Mouse (Mus musculus): Measurements from ENCODE around the gene Zc3hav1. TPM values are rescaled to one million over a fixed set of nuclear protein-coding genes. Genes with fewer than 3 reads are reported as not detected.

Gene Zc3hav1
- polyA plus RNA-seq, 1 experiment: 83.5 TPM

DNA sequence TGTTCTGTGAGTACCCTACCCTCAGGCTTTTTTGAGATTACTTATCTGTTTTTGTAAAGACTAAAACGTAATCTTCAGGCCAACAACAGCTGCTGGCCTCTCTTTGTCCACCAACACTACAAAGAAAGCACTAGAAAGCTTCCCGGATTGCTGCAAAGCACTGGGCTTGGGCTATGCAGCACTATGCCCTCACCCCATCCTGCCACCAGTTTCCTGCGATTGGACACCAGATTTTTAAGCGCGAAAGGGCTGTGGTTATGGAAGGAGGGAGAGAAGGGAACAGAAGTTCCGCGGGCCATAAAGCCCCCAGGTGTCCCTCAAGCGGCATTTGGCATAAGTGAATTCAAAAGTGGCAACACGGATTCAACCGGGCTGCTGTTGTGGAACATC, 56.2 kb downstream of the Zc3hav1 start:
- H3K4me3 ChIP-seq (ENCODE audit: insufficient read depth, low read length): peak overlapping the region; percentile 66
- no peaks in the 10 kb centered on the region for H3K4me1 ChIP-seq (ENCODE audit: control insufficient read depth, insufficient read depth, low read length)
- H3K27ac ChIP-seq (ENCODE audit: insufficient read depth, low read depth, low read length): no peak overlapping the region
- TF ChIP-seq CTCF (IDR thresholded peaks at IDR 0.05; ENCODE audit: low read depth, low read length) (no peak), POLR2A (IDR thresholded peaks at IDR 0.05; ENCODE audit: borderline replicate concordance, low read depth, low read length) (no peak)

DNA sequence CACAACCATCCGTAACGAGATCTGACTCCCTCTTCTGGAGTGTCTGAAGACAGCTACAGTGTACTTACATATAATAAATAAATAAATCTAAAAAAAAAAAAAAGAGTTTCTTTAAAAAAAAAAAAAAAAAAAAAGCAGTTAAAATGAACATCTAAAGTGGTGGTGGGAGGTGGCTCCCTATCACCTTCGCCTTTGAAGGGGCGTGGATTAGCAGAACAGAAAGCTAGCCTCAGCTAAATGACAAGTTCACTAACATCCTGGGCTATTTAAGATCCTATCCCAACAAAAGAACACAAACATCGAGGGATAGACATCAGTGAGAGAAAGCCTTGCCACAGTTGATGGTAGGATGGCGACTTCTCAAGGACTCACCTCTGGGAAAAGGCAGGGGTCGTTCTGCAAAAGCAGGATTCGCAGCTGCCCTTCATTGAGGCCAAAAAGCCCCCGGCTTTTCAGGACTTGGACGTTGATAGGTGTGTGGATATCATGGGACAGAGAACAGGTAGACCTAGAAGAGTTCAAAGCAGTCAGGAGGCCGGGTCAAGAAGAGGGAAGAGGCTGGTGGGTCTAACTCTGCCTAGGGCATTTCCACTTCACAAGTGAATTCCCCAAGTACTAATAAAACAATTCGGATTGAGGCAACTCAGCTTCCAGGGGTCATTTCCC, 56.7 kb downstream of the Zc3hav1 start:
- no peaks in the 10 kb centered on the region for H3K4me1 ChIP-seq (ENCODE audit: control insufficient read depth, insufficient read depth, low read length)
- H3K4me3 ChIP-seq (ENCODE audit: insufficient read depth, low read length): no peak overlapping the region; the same call in 1 of the 2 replicates
- no peak for TF ChIP-seq POLR2A (IDR thresholded peaks at IDR 0.05; ENCODE audit: borderline replicate concordance, low read depth, low read length)
- H3K27ac ChIP-seq (ENCODE audit: insufficient read depth, low read depth, low read length): no peak overlapping the region

DNA sequence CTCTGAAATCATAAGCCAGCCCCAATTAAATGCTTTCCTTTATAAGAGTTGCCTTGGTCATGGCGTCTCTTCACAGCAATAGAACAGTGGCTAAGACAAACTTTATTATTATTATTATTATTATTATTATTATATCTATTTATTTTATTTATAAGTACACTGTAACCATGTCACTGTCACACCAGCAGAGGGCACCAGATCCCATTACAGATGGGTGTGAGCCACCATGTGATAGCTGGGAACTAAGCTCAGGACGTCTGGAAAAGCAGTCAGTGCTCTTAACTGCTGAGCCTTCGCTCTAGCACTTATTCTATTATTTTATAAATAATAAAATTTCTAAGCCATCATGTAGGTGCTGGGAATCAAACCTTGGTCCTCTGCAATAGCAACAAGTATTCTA, 60.7 kb downstream of the Zc3hav1 start:
- no peak for TF ChIP-seq POLR2A (IDR thresholded peaks at IDR 0.05; ENCODE audit: borderline replicate concordance, low read depth, low read length)
- no peak for TF ChIP-seq CTCF (IDR thresholded peaks at IDR 0.05; ENCODE audit: low read depth, low read length)
- Histone ChIP-seq H3K27ac (ENCODE audit: insufficient read depth, low read depth, low read length) (no peak overlapping the region), H3K4me3 (ENCODE audit: insufficient read depth, low read length) (no peak overlapping the region), H3K4me1 (ENCODE audit: control insufficient read depth, insufficient read depth, low read length) (no peaks in the 10 kb centered on the region)

DNA sequence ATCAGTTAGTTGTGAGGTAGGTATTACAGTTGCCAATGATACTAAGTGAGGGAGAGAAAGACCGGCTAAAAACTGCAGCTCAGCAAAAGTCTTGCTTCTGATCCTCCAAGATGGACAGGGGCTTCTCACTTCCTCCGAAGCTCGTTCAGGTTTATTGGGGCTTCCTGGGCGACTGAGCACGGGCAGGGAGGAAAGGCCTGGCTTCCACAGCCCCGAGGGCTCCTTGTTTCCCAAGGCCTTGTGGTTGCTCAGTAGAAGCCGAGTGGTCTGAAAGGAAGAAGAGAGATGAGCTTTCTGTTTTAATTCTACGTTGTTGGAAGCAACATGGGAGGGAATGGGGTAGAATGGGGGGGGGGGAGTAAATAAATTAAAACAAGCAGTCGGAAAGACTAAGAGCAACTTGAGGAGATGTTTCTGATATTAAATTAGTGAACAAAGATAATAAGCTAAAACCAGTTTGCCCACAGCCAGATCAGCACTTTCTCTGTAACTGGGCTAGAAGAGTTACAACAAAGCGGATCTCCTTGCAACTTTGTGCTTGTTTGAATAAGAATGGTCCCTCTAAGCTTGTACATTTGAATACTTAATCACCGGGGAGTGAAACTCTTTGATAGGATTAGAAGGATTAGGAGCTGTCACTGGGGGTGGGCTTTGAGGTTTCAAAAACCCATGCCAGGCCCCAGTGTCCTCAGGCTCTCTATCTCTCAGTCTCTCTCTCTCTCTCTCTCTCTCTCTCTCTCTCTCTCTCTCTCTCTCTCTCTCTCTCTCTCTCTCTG, 61.3 kb downstream of the Zc3hav1 start:
- Histone ChIP-seq H3K4me1 (ENCODE audit: control insufficient read depth, insufficient read depth, low read length) (no peaks in the 10 kb centered on the region), H3K27ac (ENCODE audit: insufficient read depth, low read depth, low read length) (no peak overlapping the region), H3K4me3 (ENCODE audit: insufficient read depth, low read length) (no peak overlapping the region)
- TF ChIP-seq CTCF (IDR thresholded peaks at IDR 0.05; ENCODE audit: low read depth, low read length) (no peak), POLR2A (IDR thresholded peaks at IDR 0.05; ENCODE audit: borderline replicate concordance, low read depth, low read length) (no peak)

DNA sequence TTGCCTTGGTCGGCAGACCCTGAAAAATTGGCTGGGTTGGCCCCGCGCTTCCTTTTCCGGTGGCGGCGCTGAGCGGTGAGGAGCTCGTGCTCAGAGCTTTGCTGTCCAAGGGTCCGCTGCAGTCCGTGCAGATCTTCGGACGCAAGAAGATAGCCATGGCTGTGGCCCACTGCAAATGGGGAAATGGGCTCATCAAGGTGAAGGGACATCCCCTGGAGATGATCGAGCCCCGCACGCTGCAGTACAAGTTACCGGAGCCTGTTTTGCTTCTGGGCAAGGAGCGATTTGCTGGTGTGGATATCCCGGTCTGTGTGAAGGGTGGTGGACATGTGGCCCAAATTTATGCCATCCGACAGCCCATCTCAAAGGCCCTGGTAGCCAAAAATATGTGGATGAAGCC, 70.0 kb downstream of the Zc3hav1 start:
- Histone ChIP-seq H3K27ac (ENCODE audit: insufficient read depth, low read depth, low read length) (no peak overlapping the region), H3K4me1 (ENCODE audit: control insufficient read depth, insufficient read depth, low read length) (no peaks in the 10 kb centered on the region), H3K4me3 (ENCODE audit: insufficient read depth, low read length) (no peak overlapping the region)
- TF ChIP-seq CTCF (IDR thresholded peaks at IDR 0.05; ENCODE audit: low read depth, low read length) (no peak), POLR2A (IDR thresholded peaks at IDR 0.05; ENCODE audit: borderline replicate concordance, low read depth, low read length) (no peak)

DNA sequence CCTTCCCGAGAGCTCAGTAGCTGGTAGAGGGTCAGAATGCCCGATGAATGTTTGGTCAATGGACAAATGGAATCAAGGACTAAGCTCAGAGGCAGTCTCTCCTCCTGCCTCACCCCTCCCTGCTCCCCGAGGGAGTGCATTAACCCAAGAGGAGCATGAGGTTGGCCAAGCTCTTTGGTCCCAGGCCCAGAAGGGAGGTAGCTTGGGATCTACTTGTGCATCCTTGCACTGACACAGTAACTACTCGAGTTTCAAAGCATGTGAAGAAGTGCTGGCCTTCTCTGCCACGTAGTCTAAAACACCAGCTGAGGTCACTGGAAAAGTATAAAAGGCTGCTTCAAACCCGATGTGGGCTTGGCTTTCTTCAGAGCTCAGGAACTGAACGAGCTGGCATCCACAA, 89.9 kb downstream of the Zc3hav1 start:
- no peak overlapping the region for H3K27ac ChIP-seq (ENCODE audit: insufficient read depth, low read depth, low read length)
- no peak for TF ChIP-seq POLR2A (IDR thresholded peaks at IDR 0.05; ENCODE audit: borderline replicate concordance, low read depth, low read length)
- TF ChIP-seq CTCF (IDR thresholded peaks at IDR 0.05; ENCODE audit: low read depth, low read length): no peak
- H3K4me3 ChIP-seq (ENCODE audit: insufficient read depth, low read length): no peak overlapping the region
- H3K4me1 ChIP-seq (ENCODE audit: control insufficient read depth, insufficient read depth, low read length): no peaks in the 10 kb centered on the region

DNA sequence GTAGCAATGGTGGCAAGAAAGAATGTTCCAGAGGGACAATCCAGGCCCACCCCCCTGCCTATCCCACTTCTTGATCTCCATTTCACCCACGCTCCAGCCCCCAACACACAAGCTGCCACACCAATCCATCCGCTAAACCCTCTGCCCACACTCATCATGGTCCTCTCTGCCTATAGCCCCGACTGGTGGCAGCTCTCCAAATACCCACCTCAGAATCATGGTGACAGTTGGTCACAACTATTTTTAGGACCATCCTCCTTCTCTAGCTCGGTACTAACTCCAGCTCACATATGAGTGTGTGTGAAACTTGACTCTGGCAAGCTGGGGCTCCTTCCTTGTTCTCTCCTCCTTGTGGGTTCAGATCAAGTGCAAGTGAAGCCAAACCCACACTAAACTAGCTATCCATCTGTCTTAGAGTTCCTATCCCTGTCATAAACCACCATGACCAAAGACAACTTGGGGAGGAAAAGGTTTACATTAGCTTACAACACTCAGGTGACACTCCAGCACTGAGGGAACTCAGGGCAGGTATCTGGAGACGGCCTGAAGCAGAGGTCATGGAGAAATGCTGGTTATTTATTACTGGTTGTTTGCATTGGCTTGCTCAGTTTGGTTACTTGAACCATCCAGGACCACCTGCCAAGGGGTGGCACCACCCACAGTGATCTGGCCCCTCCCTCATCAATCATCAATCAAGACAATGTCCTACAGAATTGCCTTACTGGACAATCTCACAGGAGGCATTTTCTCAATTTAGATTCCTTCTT, 90.8 kb downstream of the Zc3hav1 start:
- H3K27ac ChIP-seq (ENCODE audit: insufficient read depth, low read depth, low read length): no peak overlapping the region

DNA sequence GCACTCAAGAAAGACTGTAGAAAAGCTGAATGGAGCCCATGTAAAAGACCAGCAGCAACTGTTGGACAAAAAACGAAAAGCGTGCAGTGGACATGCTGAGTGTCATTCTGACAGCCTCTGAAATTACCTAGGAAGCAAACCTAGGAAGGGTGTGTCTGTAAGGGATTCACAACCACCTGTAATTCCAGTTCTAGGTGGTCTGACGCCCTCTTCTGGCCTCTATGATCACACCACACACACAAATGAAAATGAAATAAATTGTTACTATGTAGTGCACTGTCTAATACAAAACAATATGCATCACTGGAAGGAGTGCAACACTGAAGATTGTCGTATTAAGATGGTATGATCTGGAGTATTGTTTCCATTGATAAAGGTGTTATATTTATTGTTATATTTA, 92.5 kb downstream of the Zc3hav1 start:
- Histone ChIP-seq H3K4me1 (ENCODE audit: control insufficient read depth, insufficient read depth, low read length) (no peaks in the 10 kb centered on the region), H3K4me3 (ENCODE audit: insufficient read depth, low read length) (no peak overlapping the region), H3K27ac (ENCODE audit: insufficient read depth, low read depth, low read length) (no peak overlapping the region)
- TF ChIP-seq POLR2A (IDR thresholded peaks at IDR 0.05; ENCODE audit: borderline replicate concordance, low read depth, low read length) (no peak), CTCF (IDR thresholded peaks at IDR 0.05; ENCODE audit: low read depth, low read length) (no peak)

More for the DNA sequence above, 90.8 kb downstream of the Zc3hav1 start:
- no peak for TF ChIP-seq CTCF (IDR thresholded peaks at IDR 0.05; ENCODE audit: low read depth, low read length)
- Histone ChIP-seq H3K4me1 (ENCODE audit: control insufficient read depth, insufficient read depth, low read length) (no peaks in the 10 kb centered on the region), H3K4me3 (ENCODE audit: insufficient read depth, low read length) (no peak overlapping the region)

DNA sequence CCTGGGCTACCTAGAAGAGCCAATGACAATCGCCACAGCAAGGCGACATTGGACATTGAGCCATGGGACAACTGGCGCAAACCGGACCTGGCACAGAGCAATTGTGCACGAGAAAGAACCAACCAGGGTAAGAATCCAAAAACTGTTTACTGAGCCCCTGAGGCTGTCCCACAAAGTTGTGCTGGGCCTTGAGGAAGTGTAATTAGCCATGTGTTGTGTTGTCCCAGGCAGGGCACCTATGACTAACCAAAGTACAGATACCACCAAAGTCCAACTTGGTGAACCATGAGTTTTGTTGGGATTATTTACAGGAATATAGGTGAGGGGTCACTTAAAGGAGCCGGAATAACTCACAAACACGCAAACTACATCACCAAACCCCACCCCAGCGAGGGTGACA, 96.9 kb downstream of the Zc3hav1 start:
- TF ChIP-seq CTCF (IDR thresholded peaks at IDR 0.05; ENCODE audit: low read depth, low read length) (no peak), POLR2A (IDR thresholded peaks at IDR 0.05; ENCODE audit: borderline replicate concordance, low read depth, low read length) (no peak)
- Histone ChIP-seq H3K4me3 (ENCODE audit: insufficient read depth, low read length) (no peak overlapping the region), H3K27ac (ENCODE audit: insufficient read depth, low read depth, low read length) (no peak overlapping the region), H3K4me1 (ENCODE audit: control insufficient read depth, insufficient read depth, low read length) (0 out of 2 replicates have a peak, but pooled peaks cover 2% of the 10 kb centered on the region)

DNA sequence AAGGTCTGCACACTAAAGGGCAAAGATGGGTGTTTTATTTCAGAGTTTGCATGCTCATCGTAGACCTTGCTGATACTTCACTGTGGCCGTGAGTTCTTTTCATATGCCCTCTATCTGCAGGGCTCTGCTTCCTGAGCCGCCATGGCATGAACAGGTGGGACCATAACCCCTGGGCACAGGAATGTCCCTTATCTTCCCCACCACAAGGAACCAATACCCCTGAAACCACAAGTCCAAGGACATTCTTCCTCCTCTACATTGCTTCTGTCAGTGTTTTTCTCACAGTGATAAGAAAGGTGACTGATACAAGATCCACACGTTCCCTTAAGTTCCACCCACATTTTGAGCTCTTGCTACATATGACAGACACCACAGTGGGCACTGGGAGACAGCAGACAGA, 97.6 kb downstream of the Zc3hav1 start:
- Histone ChIP-seq H3K4me3 (ENCODE audit: insufficient read depth, low read length) (no peak overlapping the region), H3K27ac (ENCODE audit: insufficient read depth, low read depth, low read length) (no peak overlapping the region), H3K4me1 (ENCODE audit: control insufficient read depth, insufficient read depth, low read length) (0 out of 2 replicates have a peak, but pooled peaks cover 2% of the 10 kb centered on the region)
- TF ChIP-seq POLR2A (IDR thresholded peaks at IDR 0.05; ENCODE audit: borderline replicate concordance, low read depth, low read length): no peak
- no peak for TF ChIP-seq CTCF (IDR thresholded peaks at IDR 0.05; ENCODE audit: low read depth, low read length)

All from bone marrow macrophage, adult 2 months (primary cell).